Mouse (Mus musculus): ENCODE measurements around the gene Nhlh2.

Nhlh2 gene

GRCm38 (mm10) chr3:102009926-102010381 is at the start of gene Nhlh2:
TSS of gene Nhlh2 (plus strand) at chr3:102010076.
- DNase-seq (ENCODE audit: low read depth, low spot score) = no peak

- no peak for DNase-seq (ENCODE audit: low read depth, low spot score)
These were observed 48.6 kb upstream of the Nhlh2 start for GRCm38 (mm10) chr3:101961146-101961835.

- no peak for DNase-seq (ENCODE audit: low read depth, low spot score)
These were observed 46.4 kb upstream of the Nhlh2 start for GRCm38 (mm10) chr3:101963501-101963900.

- no peak for DNase-seq (ENCODE audit: low read depth, low spot score)
These were observed 45.5 kb upstream of the Nhlh2 start for GRCm38 (mm10) chr3:101964352-101964751.

- DNase-seq (ENCODE audit: low read depth, low spot score) = no peak
These were observed 42.9 kb upstream of the Nhlh2 start for GRCm38 (mm10) chr3:101966825-101967558.

GRCm38 (mm10) chr3:101975337-101975736 is 34.5 kb upstream of the Nhlh2 start:
- no peak for DNase-seq (ENCODE audit: low read depth, low spot score)

- DNase-seq (ENCODE audit: low read depth, low spot score) = no peak
These were observed 31.4 kb upstream of the Nhlh2 start for GRCm38 (mm10) chr3:101978299-101978994.

GRCm38 (mm10) chr3:101983917-101984316 is 26.0 kb upstream of the Nhlh2 start:
- DNase-seq (ENCODE audit: low read depth, low spot score) = no peak

- no peak for DNase-seq (ENCODE audit: low read depth, low spot score)
These were observed 24.2 kb upstream of the Nhlh2 start for GRCm38 (mm10) chr3:101985634-101986033.

GRCm38 (mm10) chr3:101990136-101990535 is 19.7 kb upstream of the Nhlh2 start:
- DNase-seq (ENCODE audit: low read depth, low spot score) = no peak

GRCm38 (mm10) chr3:101990995-101991516 is 18.8 kb upstream of the Nhlh2 start:
- no peak for DNase-seq (ENCODE audit: low read depth, low spot score)

- no peak for DNase-seq (ENCODE audit: low read depth, low spot score)
These were observed 12.0 kb upstream of the Nhlh2 start for GRCm38 (mm10) chr3:101997851-101998250.

GRCm38 (mm10) chr3:102010681-102011317 is 923 bp downstream of the Nhlh2 start:
- no peak for DNase-seq (ENCODE audit: low read depth, low spot score)

GRCm38 (mm10) chr3:102011318-102012075 is 1.6 kb downstream of the Nhlh2 start:
- DNase-seq (ENCODE audit: low read depth, low spot score) = no peak

GRCm38 (mm10) chr3:102012076-102012610 is 2.3 kb downstream of the Nhlh2 start:
- DNase-seq (ENCODE audit: low read depth, low spot score) = no peak

GRCm38 (mm10) chr3:102012611-102013211 is 2.8 kb downstream of the Nhlh2 start:
- no peak for DNase-seq (ENCODE audit: low read depth, low spot score)

- DNase-seq (ENCODE audit: low read depth, low spot score) = no peak
These were observed 10.7 kb downstream of the Nhlh2 start for GRCm38 (mm10) chr3:102020604-102021003.

- no peak for DNase-seq (ENCODE audit: low read depth, low spot score)
These were observed 12.8 kb downstream of the Nhlh2 start for GRCm38 (mm10) chr3:102022721-102023120.

GRCm38 (mm10) chr3:102023337-102023736 is 13.5 kb downstream of the Nhlh2 start:
- DNase-seq (ENCODE audit: low read depth, low spot score) = no peak

- DNase-seq (ENCODE audit: low read depth, low spot score) = no peak
These were observed 14.0 kb downstream of the Nhlh2 start for GRCm38 (mm10) chr3:102023829-102024228.
